Mouse (Mus musculus): Measurements from ENCODE around the gene Higd1c. TPM values are rescaled to one million over a fixed set of nuclear protein-coding genes. Genes with fewer than 3 reads are reported as not detected.

Higd1c gene
- polyA plus RNA-seq, 1 experiment from 2014 or later, result not detected

GRCm38 (mm10) chr15:100424396-100425122 is 60.2 kb downstream of the Higd1c start, which contains the start of gene Slc11a2:
TSS of gene Slc11a2 (minus strand) at chr15:100425072.
- H3K4me3 ChIP-seq (replicated peaks), result peak within 1 kb of the TSS; percentile 65
- H3K4me2 ChIP-seq, result peak within 1 kb of the TSS; percentile 93
- H3K36me3 ChIP-seq, result no peaks in the 10 kb centered on the region
- no peak within 1 kb of the TSS for H3K27ac ChIP-seq (replicated peaks)
- WGBS, result 24% methylated on average over 17 of the region's 17 CpGs
- H3K9me3 ChIP-seq (replicated peaks), result no peaks in the 10 kb centered on the region
- H3K27me3 ChIP-seq (replicated peaks), result peaks cover 23% of the 10 kb centered on the region
- no peak for ATAC-seq (ENCODE audit: low FRiP score)
- H3K4me1 ChIP-seq, result peaks cover 39% of the 10 kb centered on the region
- 0 out of 2 replicates have a peak within 1 kb of the TSS, but pooled peaks have one; percentile 30 for H3K9ac ChIP-seq (replicated peaks)

- Histone ChIP-seq H3K4me1 (peaks cover 11% of the 10 kb centered on the region), H3K4me2 (no peak overlapping the region), H3K9me3 (replicated peaks) (no peaks in the 10 kb centered on the region), H3K27me3 (replicated peaks) (peaks cover 23% of the 10 kb centered on the region), H3K27ac (replicated peaks) (no peak overlapping the region), H3K36me3 (no peaks in the 10 kb centered on the region), H3K9ac (replicated peaks) (no peak overlapping the region), H3K4me3 (replicated peaks) (no peak overlapping the region)
- ATAC-seq (ENCODE audit: low FRiP score), result no peak
- 79% methylated on average over 13 of the region's 13 CpGs for WGBS
These were observed 64.1 kb downstream of the Higd1c start for GRCm38 (mm10) chr15:100428296-100428905.

- H3K27me3 ChIP-seq (replicated peaks), result peaks cover 9% of the 10 kb centered on the region
- H3K4me3 ChIP-seq (replicated peaks), result no peak overlapping the region
- ATAC-seq (ENCODE audit: low FRiP score), result no peak
- no peaks in the 10 kb centered on the region for H3K9me3 ChIP-seq (replicated peaks)
- no peaks in the 10 kb centered on the region for H3K36me3 ChIP-seq
- 0 out of 2 replicates have a peak overlapping the region, but pooled peaks have one; percentile 6 for H3K27ac ChIP-seq (replicated peaks)
- H3K9ac ChIP-seq (replicated peaks), result no peak overlapping the region
- no peak overlapping the region for H3K4me2 ChIP-seq
- WGBS, result 71% methylated on average over 11 of the region's 11 CpGs
- H3K4me1 ChIP-seq, result no peaks in the 10 kb centered on the region
These were observed 65.7 kb downstream of the Higd1c start for GRCm38 (mm10) chr15:100429959-100430565.

- ATAC-seq (ENCODE audit: low FRiP score), result no peak
- Histone ChIP-seq H3K27ac (replicated peaks) (no peak overlapping the region), H3K9ac (replicated peaks) (no peak overlapping the region)
These were observed 68.9 kb downstream of the Higd1c start for GRCm38 (mm10) chr15:100433234-100433633.

More at GRCm38 (mm10) chr15:100433234-100433633, 68.9 kb downstream of the Higd1c start:
- H3K36me3 ChIP-seq, result no peaks in the 10 kb centered on the region
- no peaks in the 10 kb centered on the region for H3K4me1 ChIP-seq
- no peaks in the 10 kb centered on the region for H3K9me3 ChIP-seq (replicated peaks)
- no peaks in the 10 kb centered on the region for H3K27me3 ChIP-seq (replicated peaks)
- no peak overlapping the region for H3K4me2 ChIP-seq
- no peak overlapping the region for H3K4me3 ChIP-seq (replicated peaks)
- 77% methylated on average over 4 of the region's 4 CpGs for WGBS

Other genes with a start within 250 kb of the Higd1c start
- 13.3 and 22.0 TPM in 2 replicates for gene Atf1, start 136.7 kb upstream of the Higd1c start, polyA plus RNA-seq (2015; fragmentation: Nextera tagmentation; extraction: Ambion mirVana)
- gene Tmprss12, start 83.7 kb upstream of the Higd1c start, polyA plus RNA-seq (2015; fragmentation: Nextera tagmentation; extraction: Ambion mirVana), result not detected in 2 replicates
- gene Mettl7a1, start 60.4 kb upstream of the Higd1c start, polyA plus RNA-seq (2015; fragmentation: Nextera tagmentation; extraction: Ambion mirVana), result 3.8 and 5.4 TPM in 2 replicates
- 0.32 and 0.64 TPM in 2 replicates for gene Mettl7a3, start 29.6 kb upstream of the Higd1c start, polyA plus RNA-seq (2015; fragmentation: Nextera tagmentation; extraction: Ambion mirVana)
- 1.1 and 1.7 TPM in 2 replicates for gene Methig1, start 11.4 kb upstream of the Higd1c start, polyA plus RNA-seq (2015; fragmentation: Nextera tagmentation; extraction: Ambion mirVana)
- gene Mettl7a2, start 11.3 kb upstream of the Higd1c start, polyA plus RNA-seq (2015; fragmentation: Nextera tagmentation; extraction: Ambion mirVana), result not detected in 2 replicates
- 0.08 and 0.23 TPM in 2 replicates for gene Gm5475, start 57.6 kb downstream of the Higd1c start, polyA plus RNA-seq (2015; fragmentation: Nextera tagmentation; extraction: Ambion mirVana)
- 23.5 and 24.2 TPM in 2 replicates for gene Slc11a2, start 60.5 kb downstream of the Higd1c start, polyA plus RNA-seq (2015; fragmentation: Nextera tagmentation; extraction: Ambion mirVana)
- 50.6 and 57.2 TPM in 2 replicates for gene Letmd1, start 104.5 kb downstream of the Higd1c start, polyA plus RNA-seq (2015; fragmentation: Nextera tagmentation; extraction: Ambion mirVana)
- gene Csrnp2, start 130.9 kb downstream of the Higd1c start, polyA plus RNA-seq (2015; fragmentation: Nextera tagmentation; extraction: Ambion mirVana), result 34.1 and 37.9 TPM in 2 replicates
- gene Tfcp2, start 187.5 kb downstream of the Higd1c start, polyA plus RNA-seq (2015; fragmentation: Nextera tagmentation; extraction: Ambion mirVana), result 32.4 and 34.8 TPM in 2 replicates
- 26.0 and 32.4 TPM in 2 replicates for gene Pou6f1, start 235.4 kb downstream of the Higd1c start, polyA plus RNA-seq (2015; fragmentation: Nextera tagmentation; extraction: Ambion mirVana)

All from neural tube, embryonic 15.5 days (tissue).